Mouse (Mus musculus) cerebellum, adult 2 months (tissue): Measurements from ENCODE around the gene Rassf1.

Experiments used
- CTCF ChIP-seq: fragments of 200-500 bp; IDR thresholded peaks from 2 replicates; pipeline ENCODE4 v1.5.1; 2011; ENCODE audit warnings: low read depth, mild to moderate bottlenecking, control low read depth, low read length, moderate library complexity, borderline replicate concordance; ENCODE audit not compliant: insufficient read depth
- POLR2A ChIP-seq: fragments of 200-500 bp; IDR thresholded peaks from 2 replicates; pipeline ENCODE4 v1.6.1; 2011; ENCODE audit warnings: low read length, control low read depth, borderline replicate concordance; ENCODE audit not compliant: insufficient read depth

DNA sequence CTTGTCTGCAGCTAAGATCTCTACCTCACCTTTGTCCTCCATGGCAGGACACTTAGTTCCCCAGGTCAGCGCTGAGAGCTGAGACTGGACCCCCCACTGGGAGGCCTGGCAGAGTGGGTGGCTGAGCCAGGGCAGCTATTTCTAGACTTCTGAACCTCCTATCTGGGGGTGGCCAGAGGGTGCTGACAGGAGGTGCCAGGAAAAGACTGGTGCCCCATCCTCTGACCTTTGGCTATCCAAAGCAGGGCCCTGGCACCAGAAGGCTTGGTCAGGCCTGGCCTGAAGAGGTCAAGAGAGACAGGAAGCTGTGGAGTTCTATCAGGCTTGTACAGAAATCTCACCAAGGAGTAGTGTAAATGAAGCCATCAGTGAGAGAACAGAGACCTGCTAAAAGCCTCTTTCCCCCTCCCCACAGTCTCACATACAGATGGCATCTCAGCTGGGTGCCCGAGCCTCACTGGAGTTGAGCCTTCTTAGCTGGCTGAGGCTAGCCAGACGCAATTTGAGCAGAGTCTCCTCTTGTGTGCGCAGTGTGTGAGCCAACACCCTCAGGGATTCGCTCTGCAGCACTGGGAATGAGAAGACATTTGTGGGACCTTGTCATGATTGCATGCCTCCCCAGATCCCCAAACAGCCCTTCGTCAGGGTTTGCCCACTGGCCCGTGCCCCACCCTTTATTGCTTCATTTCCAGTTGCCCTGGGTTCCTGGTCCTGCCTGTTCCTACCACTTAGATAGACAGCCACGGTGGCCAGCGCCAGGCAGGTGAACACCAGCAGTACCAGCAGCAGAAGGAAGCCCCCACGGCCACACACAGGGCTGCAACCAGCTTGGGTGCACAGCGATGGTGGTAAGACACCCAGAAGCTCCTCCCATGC lies 42.0 kb downstream of the Rassf1 start:
- TF ChIP-seq CTCF, result no peak
- no peak for TF ChIP-seq POLR2A
